Mouse (Mus musculus): ENCODE measurements around the gene Vmn1r111.
"Not testable (repeated sequence)": the region's sequence is repeated elsewhere in the genome, so short reads cannot be mapped to it uniquely, and the experiment has no call there.

- TF ChIP-seq CTCF (IDR thresholded peaks at IDR 0.05; ENCODE audit: low read depth, low read length); POLR2A (IDR thresholded peaks at IDR 0.05; ENCODE audit: insufficient read depth, low read length); EP300 (IDR thresholded peaks at IDR 0.05; ENCODE audit: insufficient read depth, low read depth, low read length): not testable (repeated sequence)
Measured at GRCm38 (mm10) chr7:20668618-20669017, 34.4 kb downstream of the Vmn1r111 start, which contains the start of gene Vmn1r107.

All from ES-Bruce4 (cell line).